Mouse (Mus musculus): ENCODE data around the gene Vmn1r48.
"Not testable (repeated sequence)": the region's sequence is repeated elsewhere in the genome, so short reads cannot be mapped to it uniquely, and the experiment has no call there.

Gene Vmn1r48

GRCm38 (mm10) chr6:90036741-90037140 is at the start of gene Vmn1r48:
Gene Vmn1r48, minus strand, starts transcription at chr6:90036841.
- DNase-seq (ENCODE audit: low spot score in 2 of 2) = not testable (repeated sequence)

- DNase-seq (ENCODE audit: low spot score in 2 of 2) = no peak
Measured at GRCm38 (mm10) chr6:90078406-90078805, 41.8 kb upstream of the Vmn1r48 start, which contains the start of gene Vmn1r49. Gene Vmn1r49, minus strand, starts transcription at chr6:90078506.

GRCm38 (mm10) chr6:90015847-90016246 is 20.8 kb downstream of the Vmn1r48 start, which contains the start of gene Vmn1r47:
Gene Vmn1r47, plus strand, starts transcription at chr6:90016147.
- not testable (repeated sequence) for DNase-seq (ENCODE audit: low spot score in 2 of 2)

GRCm38 (mm10) chr6:89985989-89986388 is 50.7 kb downstream of the Vmn1r48 start:
- DNase-seq (ENCODE audit: low spot score in 2 of 2) = no peak

Measured in heart, adult 9 months (tissue).